Comparison of ENCODE assay signal across 19 mouse cellular contexts in the genomic region with DNA sequence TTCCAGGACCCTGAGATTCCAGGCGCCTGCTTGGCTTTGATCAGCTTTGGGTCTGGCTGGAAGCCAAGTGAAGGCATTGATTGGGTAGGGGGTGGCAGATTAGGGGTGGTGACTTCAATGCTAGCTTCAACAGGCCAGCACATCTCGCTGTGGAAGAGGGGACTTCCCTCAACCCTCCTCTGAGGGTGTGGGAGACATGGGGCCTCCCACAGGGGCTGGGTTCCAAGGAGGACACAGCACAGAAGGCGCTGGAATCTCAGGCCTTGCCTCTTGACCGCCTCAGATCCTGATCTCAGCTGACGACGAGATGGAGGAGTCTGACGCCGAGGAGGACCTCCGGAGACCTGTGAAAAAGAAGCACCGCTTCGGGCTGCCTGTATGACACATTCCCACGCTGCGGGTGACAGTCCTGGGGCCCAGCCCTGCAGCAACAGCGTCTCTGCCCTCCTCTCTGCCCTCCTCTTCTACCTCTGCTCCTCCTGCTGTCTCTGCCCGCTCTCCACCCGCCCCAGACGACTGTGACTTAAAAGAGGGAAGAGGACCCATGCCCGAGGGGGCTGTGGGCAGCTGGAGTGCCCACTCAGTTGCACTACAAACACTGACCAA. TPM values are rescaled to one million over a fixed set of nuclear protein-coding genes. Genes with fewer than 3 reads are reported as not detected.
A peak's percentile ranks its signal among the peaks of the same experiment; 100 is the strongest.
DNase-seq lines count a peak whose midpoint lies in the region; ATAC-seq and TF ChIP-seq lines count a peak whose summit lies in the region.
"Had no signal": no experiment of that assay in that cellular context is flagged by ENCODE, and none has a peak within 500 bp of the region (broad histone marks: within the 10 kb centered on the region; RNA-seq: fewer than 3 reads in every experiment).

No protein-coding gene starts in this region.

- no peak for TF ChIP-seq POLR2A in spleen, adult 2 months (IDR thresholded peaks at IDR 0.05; ENCODE audit: low read depth, low read length)

- peaks cover 9% of the 10 kb centered on the region for H3K36me3 ChIP-seq in kidney, embryonic 16.5 days (ENCODE audit: insufficient read depth, low read length)
- peaks cover 12% of the 10 kb centered on the region for H3K36me3 ChIP-seq in spleen, adult 2 months (ENCODE audit: control insufficient read depth, insufficient read depth, low read length)
- 0 out of 2 replicates have a peak, but pooled peaks cover 3% of the 10 kb centered on the region for H3K36me3 ChIP-seq in stomach, postnatal 0 days (ENCODE audit: control insufficient read depth, insufficient read depth, low read length)

- intact Hi-C loops in gastrocnemius, adult 2 months (cut with DNase I): no loop called here

- peak; percentile 28 for ATAC-seq in kidney, embryonic 16.5 days (ENCODE audit: low FRiP score, low TSS enrichment)
- 0 out of 2 replicates have a peak, but pooled peaks have one; percentile 25 for ATAC-seq in stomach, postnatal 0 days (ENCODE audit: low FRiP score, low TSS enrichment)
- ATAC-seq: forebrain, postnatal 0 days had no signal

- peaks cover 45% of the 10 kb centered on the region for H3K4me1 ChIP-seq in kidney, embryonic 16.5 days (ENCODE audit: insufficient read depth, low read length)
- no peaks in the 10 kb centered on the region for H3K4me1 ChIP-seq in spleen, adult 2 months (ENCODE audit: control insufficient read depth, insufficient read depth, insufficient read length)
- peaks cover 4% of the 10 kb centered on the region; the same call in 1 of the 2 replicates for H3K4me1 ChIP-seq in stomach, postnatal 0 days (replicated peaks; ENCODE audit: control insufficient read depth, insufficient read depth)

- no peak for TF ChIP-seq EP300 in stomach, postnatal 0 days (optimal IDR thresholded peaks at IDR 0.05)

- H3K9ac ChIP-seq in kidney, embryonic 16.5 days (replicated peaks; ENCODE audit: low read length): no peak overlapping the region
- H3K9ac ChIP-seq in stomach, postnatal 0 days (ENCODE audit: low read length): 0 out of 2 replicates have a peak overlapping the region, but pooled peaks have one; percentile 23
- H3K9ac ChIP-seq: forebrain, postnatal 0 days; hindbrain, embryonic 14.5 days; midbrain, embryonic 12.5 days had no signal

- H3K9me3 ChIP-seq in kidney, embryonic 16.5 days (ENCODE audit: low read length): no peaks in the 10 kb centered on the region
- no peaks in the 10 kb centered on the region for H3K9me3 ChIP-seq in stomach, postnatal 0 days (ENCODE audit: control insufficient read depth, low read length)
- H3K9me3 ChIP-seq: midbrain, embryonic 12.5 days had no signal

- H3K27ac ChIP-seq in gastrocnemius, adult 2 months: peak overlapping the region; percentile 78
- no peak overlapping the region for H3K27ac ChIP-seq in kidney, embryonic 16.5 days (ENCODE audit: low read length)
- 0 out of 2 replicates have a peak overlapping the region, but pooled peaks have one; percentile 3 for H3K27ac ChIP-seq in spleen, adult 2 months (ENCODE audit: insufficient read depth, low read length)
- H3K27ac ChIP-seq in stomach, postnatal 0 days (replicated peaks): 0 out of 2 replicates have a peak overlapping the region, but pooled peaks have one; percentile 8
- H3K27ac ChIP-seq: hindbrain, embryonic 14.5 days; macrophage; midbrain, embryonic 12.5 days had no signal

- DNase-seq in gastrocnemius, adult 2 months: no peak
- DNase-seq in gastrocnemius, postnatal 25 days: no peak
- DNase-seq in kidney, postnatal 14 days: no peak
- no peak for DNase-seq in spleen, adult 2 months (ENCODE audit: low read depth in 1 of 2, low spot score in 2 of 2)
- DNase-seq in spleen, postnatal 4 days (ENCODE audit: low spot score in 2 of 2): no peak
- DNase-seq in stomach, postnatal 0 days (ENCODE audit: low spot score): no peak
- no peak for DNase-seq in gastrocnemius, postnatal 4 days (ENCODE audit: low spot score in 2 of 2)
- DNase-seq: adrenal gland, postnatal 14 days; embryo, embryonic 11 days; forebrain, postnatal 0 days; gastrocnemius, postnatal 14 days; thymus, adult 18-20 months had no signal

- no peak overlapping the region for H3K4me2 ChIP-seq in kidney, embryonic 16.5 days (replicated peaks; ENCODE audit: low read depth, low read length)
- H3K4me2 ChIP-seq in stomach, postnatal 0 days (replicated peaks; ENCODE audit: low read depth): no peak overlapping the region
- H3K4me2 ChIP-seq: hindbrain, embryonic 14.5 days; midbrain, embryonic 12.5 days had no signal

- TF ChIP-seq CTCF in gastrocnemius, adult 2 months (IDR thresholded peaks at IDR 0.05): no peak
- TF ChIP-seq CTCF in spleen, adult 2 months (IDR thresholded peaks at IDR 0.05; ENCODE audit: extremely low read depth, insufficient read depth, insufficient read length, insufficient replicate concordance): no peak
- TF ChIP-seq CTCF in stomach, postnatal 0 days (IDR thresholded peaks at IDR 0.05; ENCODE audit: low read depth): no peak

- no peaks in the 10 kb centered on the region for H3K27me3 ChIP-seq in kidney, embryonic 16.5 days (ENCODE audit: insufficient read depth, low read length)
- H3K27me3 ChIP-seq in spleen, adult 2 months (ENCODE audit: control insufficient read depth, insufficient read depth, low read length): no peaks in the 10 kb centered on the region
- no peaks in the 10 kb centered on the region for H3K27me3 ChIP-seq in stomach, postnatal 0 days (ENCODE audit: control insufficient read depth, insufficient read depth, low read length)
- H3K27me3 ChIP-seq: CH12.LX; midbrain, embryonic 12.5 days had no signal

- peak overlapping the region; percentile 7; the same call in 1 of the 2 replicates for H3K4me3 ChIP-seq in gastrocnemius, adult 2 months
- no peak overlapping the region for H3K4me3 ChIP-seq in kidney, embryonic 16.5 days (ENCODE audit: low read length)
- no peak overlapping the region for H3K4me3 ChIP-seq in spleen, adult 2 months (ENCODE audit: extremely low read depth, insufficient read depth, insufficient read length)
- no peak overlapping the region for H3K4me3 ChIP-seq in stomach, postnatal 0 days (ENCODE audit: low read depth, low read length)
- H3K4me3 ChIP-seq: midbrain, embryonic 12.5 days had no signal

- WGBS in kidney, embryonic 16.5 days: 63% methylated on average over 15 of the region's 18 CpGs
- WGBS in spleen, adult 2 months: 93% methylated on average over 18 of the region's 18 CpGs
- WGBS in stomach, postnatal 0 days: 76% methylated on average over 17 of the region's 18 CpGs

RNA-seq across cellular contexts. Expression of a gene that starts 4.8 kb away (rescaled TPM):
- total RNA-seq in gastrocnemius, adult 2 months (2021): 10 to 100 TPM; 53.6 to 65.4 TPM
- total RNA-seq in gastrocnemius, postnatal 25 days (2021): 100 to 1,000 TPM in 1 of 2 experiments, 10 to 100 TPM in 1; 54.6 to 343 TPM
- polyA plus RNA-seq in kidney, embryonic 16.5 days (2015; fragmentation: Nextera tagmentation; extraction: Ambion mirVana): 4.5 and 5.3 TPM in 2 replicates
- 4.9 and 7.3 TPM in 2 replicates for polyA plus RNA-seq in spleen, adult 2 months (2012; rRNA removed)
- polyA plus RNA-seq in stomach, postnatal 0 days (2015; fragmentation: Nextera tagmentation; extraction: Ambion mirVana): 29.2 and 32.3 TPM in 2 replicates
- 100 to 1,000 TPM; 154 to 180 TPM for total RNA-seq in gastrocnemius, postnatal 4 days (2021)
- polyA plus RNA-seq: macrophage had no signal

RNA-seq across cellular contexts. Expression of a gene that starts 12.1 kb away (rescaled TPM):
- total RNA-seq in gastrocnemius, adult 2 months (2021): under 1 TPM; 0.11 to 0.13 TPM
- not detected for total RNA-seq in gastrocnemius, postnatal 25 days (2021)
- 0.27 and 0.59 TPM in 2 replicates for polyA plus RNA-seq in kidney, embryonic 16.5 days (2015; fragmentation: Nextera tagmentation; extraction: Ambion mirVana)
- 0.50 and 1.2 TPM in 2 replicates for polyA plus RNA-seq in spleen, adult 2 months (2012; rRNA removed)
- polyA plus RNA-seq in stomach, postnatal 0 days (2015; fragmentation: Nextera tagmentation; extraction: Ambion mirVana): 1.2 and 2.4 TPM in 2 replicates
- total RNA-seq in gastrocnemius, postnatal 4 days (2021): 1 to 10 TPM in 1 of 2 experiments, under 1 TPM in 1; 0.86 to 4.6 TPM
- total RNA-seq: CH12.LX; forebrain, postnatal 0 days; gastrocnemius, postnatal 14 days; layer of hippocampus, postnatal 25 days; left cerebral cortex, postnatal 36 days had no signal
- polyA plus RNA-seq: hindbrain, embryonic 14.5 days; macrophage; midbrain, embryonic 12.5 days had no signal

RNA-seq across cellular contexts. Expression of a gene that starts 48.8 kb away (rescaled TPM):
- 10 to 100 TPM in 1 of 2 experiments, 1 to 10 TPM in 1; 6.2 to 12.6 TPM for total RNA-seq in gastrocnemius, adult 2 months (2021)
- 1 to 10 TPM; 6.3 TPM for total RNA-seq in gastrocnemius, postnatal 25 days (2021)
- 25.1 and 25.7 TPM in 2 replicates for polyA plus RNA-seq in kidney, embryonic 16.5 days (2015; fragmentation: Nextera tagmentation; extraction: Ambion mirVana)
- polyA plus RNA-seq in spleen, adult 2 months (2012; rRNA removed): 13.0 and 18.0 TPM in 2 replicates
- 22.2 and 24.0 TPM in 2 replicates for polyA plus RNA-seq in stomach, postnatal 0 days (2015; fragmentation: Nextera tagmentation; extraction: Ambion mirVana)
- 10 to 100 TPM; 13.0 to 15.7 TPM for total RNA-seq in gastrocnemius, postnatal 4 days (2021)

RNA-seq across cellular contexts. Expression of a gene that starts 49.4 kb away (rescaled TPM):
- total RNA-seq in gastrocnemius, adult 2 months (2021): under 1 TPM; 0.10 to 0.25 TPM
- under 1 TPM; 0.28 to 0.32 TPM for total RNA-seq in gastrocnemius, postnatal 25 days (2021)
- 1.4 TPM in 2 replicates for polyA plus RNA-seq in kidney, embryonic 16.5 days (2015; fragmentation: Nextera tagmentation; extraction: Ambion mirVana)
- 1.4 TPM in 2 replicates for polyA plus RNA-seq in spleen, adult 2 months (2012; rRNA removed)
- polyA plus RNA-seq in stomach, postnatal 0 days (2015; fragmentation: Nextera tagmentation; extraction: Ambion mirVana): 2.1 and 5.1 TPM in 2 replicates
- total RNA-seq in gastrocnemius, postnatal 4 days (2021): 1 to 10 TPM; 1.3 to 4.9 TPM
- total RNA-seq: CH12.LX had no signal
- polyA plus RNA-seq: macrophage had no signal
